Mouse (Mus musculus) bone marrow, adult 2 months (tissue): ENCODE results near the gene Gm28042.

Experiments used
- CTCF ChIP-seq: fragments of 200-500 bp; IDR thresholded peaks from 2 replicates; pipeline ENCODE4 v1.5.1; 2011; ENCODE audit warnings: low read length, control low read depth; ENCODE audit not compliant: control insufficient read depth, insufficient read depth
- POLR2A ChIP-seq: fragments of 200-500 bp; IDR thresholded peaks from 2 replicates; pipeline ENCODE4 v1.6.1; 2011; ENCODE audit warnings: low read depth, mild to moderate bottlenecking, control low read depth, low read length, borderline replicate concordance; ENCODE audit not compliant: control insufficient read depth

DNA sequence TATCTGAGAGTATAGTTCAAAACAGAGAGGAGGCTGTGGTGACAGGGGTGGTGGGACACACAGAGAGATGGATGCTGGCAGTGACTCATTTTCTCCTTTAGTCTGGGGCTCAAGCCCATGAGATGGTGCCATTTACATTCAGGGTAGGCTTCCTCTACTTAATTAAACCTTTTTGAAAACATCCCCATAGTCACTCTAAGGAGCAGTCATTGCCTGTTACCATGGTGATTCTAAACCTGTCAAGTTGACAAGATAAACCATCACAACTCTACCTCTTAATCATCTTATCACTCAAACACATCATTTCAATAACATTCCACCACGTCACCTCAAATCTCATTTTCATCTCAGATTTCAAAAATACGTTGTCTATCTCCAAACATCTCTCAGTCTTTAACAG, 23.3 kb upstream of the Gm28042 start:
- TF ChIP-seq CTCF = no peak
- TF ChIP-seq POLR2A = no peak
